Mouse (Mus musculus) c-Kit-positive CD71-positive TER-119-negative erythroid progenitor cells, embryonic 14.5 days (primary cell): Measurements from ENCODE around the gene Olfr313.
"Not testable (repeated sequence)": the region's sequence is repeated elsewhere in the genome, so short reads cannot be mapped to it uniquely, and the experiment has no call there.

Source experiments
- DNase-seq: peaks from one replicate; pipeline ENCODE4 v3.0.0-alpha.2; 2013; ENCODE audit warnings: low read depth

The Olfr313 gene

GRCm38 (mm10) chr11:58814700-58815099 lies at the start of gene Olfr313:
Gene Olfr313, plus strand, starts transcription at chr11:58815000.
- not testable (repeated sequence) for DNase-seq

- DNase-seq = no peak
Measured at GRCm38 (mm10) chr11:58772888-58773287, 41.9 kb upstream of the Olfr313 start, which contains the start of gene Olfr315. Gene Olfr315, plus strand, starts transcription at chr11:58773188.

- no peak for DNase-seq
Measured at GRCm38 (mm10) chr11:58782480-58783089, 32.2 kb upstream of the Olfr313 start, which contains the start of gene Olfr314. Gene Olfr314, plus strand, starts transcription at chr11:58782952.

- DNase-seq = no peak
Measured at GRCm38 (mm10) chr11:58784182-58784581, 30.6 kb upstream of the Olfr313 start.

- no peak for DNase-seq
Measured at GRCm38 (mm10) chr11:58787651-58788050, 27.1 kb upstream of the Olfr313 start.

GRCm38 (mm10) chr11:58788346-58788745 lies 26.5 kb upstream of the Olfr313 start:
- DNase-seq = no peak

- DNase-seq = no peak
Measured at GRCm38 (mm10) chr11:58789532-58789931, 25.3 kb upstream of the Olfr313 start.

GRCm38 (mm10) chr11:58790053-58790452 lies 24.7 kb upstream of the Olfr313 start:
- no peak for DNase-seq

- no peak for DNase-seq
Measured at GRCm38 (mm10) chr11:58790646-58791045, 24.2 kb upstream of the Olfr313 start.

- no peak for DNase-seq
Measured at GRCm38 (mm10) chr11:58795856-58796255, 18.9 kb upstream of the Olfr313 start.

GRCm38 (mm10) chr11:58796850-58797249 lies 17.9 kb upstream of the Olfr313 start:
- no peak for DNase-seq

- no peak for DNase-seq
Measured at GRCm38 (mm10) chr11:58799747-58800146, 15.1 kb upstream of the Olfr313 start.

GRCm38 (mm10) chr11:58801558-58802228 lies 13.1 kb upstream of the Olfr313 start, which contains the start of gene Fam183b:
Gene Fam183b, minus strand, starts transcription at chr11:58801960.
- DNase-seq = no peak

GRCm38 (mm10) chr11:58803871-58804270 lies 10.9 kb upstream of the Olfr313 start:
- DNase-seq = no peak

- no peak for DNase-seq
Measured at GRCm38 (mm10) chr11:58804393-58804792, 10.4 kb upstream of the Olfr313 start.

GRCm38 (mm10) chr11:58812001-58812400 lies 2.8 kb upstream of the Olfr313 start:
- no peak for DNase-seq

- no peak for DNase-seq
Measured at GRCm38 (mm10) chr11:58815676-58816075, 876 bp downstream of the Olfr313 start.

GRCm38 (mm10) chr11:58828937-58829336 lies 14.1 kb downstream of the Olfr313 start, which contains the start of gene Olfr312:
Gene Olfr312, plus strand, starts transcription at chr11:58829237.
- not testable (repeated sequence) for DNase-seq

GRCm38 (mm10) chr11:58829764-58830163 lies 15.0 kb downstream of the Olfr313 start:
- DNase-seq = no peak

GRCm38 (mm10) chr11:58832541-58832940 lies 17.7 kb downstream of the Olfr313 start:
- not testable (repeated sequence) for DNase-seq

GRCm38 (mm10) chr11:58838951-58839350 lies 24.2 kb downstream of the Olfr313 start, which contains the start of gene Olfr311:
Gene Olfr311, plus strand, starts transcription at chr11:58839251.
- not testable (repeated sequence) for DNase-seq

GRCm38 (mm10) chr11:58846919-58847461 lies 32.2 kb downstream of the Olfr313 start, which contains the start of gene Gm12258:
Gene Gm12258, plus strand, starts transcription at chr11:58847158.
- peak; percentile 100 for DNase-seq

- no peak for DNase-seq
Measured at GRCm38 (mm10) chr11:58847636-58848035, 32.8 kb downstream of the Olfr313 start.
